Mouse (Mus musculus): ENCODE measurements around the gene Dip2a. TPM values are rescaled to one million over a fixed set of nuclear protein-coding genes. Genes with fewer than 3 reads are reported as not detected.
A peak's percentile ranks its signal among the peaks of the same experiment; 100 is the strongest.

The Dip2a gene
- polyA plus RNA-seq, 1 experiment: 26.0 TPM

- no peak overlapping the region for H3K4me3 ChIP-seq (ENCODE audit: insufficient read depth, poor library complexity, severe bottlenecking)
- TF ChIP-seq MYOD1 (IDR thresholded peaks at IDR 0.05; ENCODE audit: control insufficient read depth, insufficient read length, low read depth) (no peak), CTCF (IDR thresholded peaks at IDR 0.05; ENCODE audit: control insufficient read depth, insufficient read depth, insufficient read length) (no peak), FOSL1 (IDR thresholded peaks at IDR 0.05; ENCODE audit: insufficient read depth, low read length, poor library complexity, severe bottlenecking) (no peak), CEBPB (IDR thresholded peaks at IDR 0.05; ENCODE audit: low read depth) (no peak), MYOG (IDR thresholded peaks at IDR 0.05; ENCODE audit: control insufficient read depth, extremely low read depth, insufficient read length) (no peak), USF1 (IDR thresholded peaks at IDR 0.05; ENCODE audit: low read depth) (no peak), MAX (IDR thresholded peaks at IDR 0.05) (no peak)
- H3ac ChIP-seq (ENCODE audit: control insufficient read depth, insufficient read length, low read depth): no peak overlapping the region
- no peaks in the 10 kb centered on the region for H3K79me3 ChIP-seq (ENCODE audit: low read depth)
- no peaks in the 10 kb centered on the region for H3K27me3 ChIP-seq (ENCODE audit: control insufficient read depth, insufficient read depth, insufficient read length)
- H3K36me3 ChIP-seq (ENCODE audit: control insufficient read depth, insufficient read depth): peaks cover 20% of the 10 kb centered on the region
- no peaks in the 10 kb centered on the region for H3K79me2 ChIP-seq (ENCODE audit: control insufficient read depth, insufficient read depth)
Measured at GRCm38 (mm10) chr10:76260358-76261059, 84.6 kb downstream of the Dip2a start.

- no peaks in the 10 kb centered on the region for H3K79me3 ChIP-seq (ENCODE audit: low read depth)
- H3K4me3 ChIP-seq (ENCODE audit: insufficient read depth, poor library complexity, severe bottlenecking): no peak overlapping the region
- no peak for TF ChIP-seq MAX (IDR thresholded peaks at IDR 0.05)
- no peak for TF ChIP-seq CTCF (IDR thresholded peaks at IDR 0.05; ENCODE audit: control insufficient read depth, insufficient read depth, insufficient read length)
- TF ChIP-seq MYOD1 (IDR thresholded peaks at IDR 0.05; ENCODE audit: control insufficient read depth, insufficient read length, low read depth): no peak
- no peaks in the 10 kb centered on the region for H3K79me2 ChIP-seq (ENCODE audit: control insufficient read depth, insufficient read depth)
- no peaks in the 10 kb centered on the region for H3K27me3 ChIP-seq (ENCODE audit: control insufficient read depth, insufficient read depth, insufficient read length)
- H3ac ChIP-seq (ENCODE audit: control insufficient read depth, insufficient read length, low read depth): no peak overlapping the region
- peaks cover 14% of the 10 kb centered on the region for H3K36me3 ChIP-seq (ENCODE audit: control insufficient read depth, insufficient read depth)
Measured at GRCm38 (mm10) chr10:76259566-76260232, 85.4 kb downstream of the Dip2a start.

GRCm38 (mm10) chr10:76257719-76258390 lies 87.2 kb downstream of the Dip2a start:
- no peaks in the 10 kb centered on the region for H3K79me3 ChIP-seq (ENCODE audit: low read depth)
- TF ChIP-seq CTCF (IDR thresholded peaks at IDR 0.05; ENCODE audit: control insufficient read depth, insufficient read depth, insufficient read length) (no peak), CEBPB (IDR thresholded peaks at IDR 0.05; ENCODE audit: low read depth) (no peak), FOSL1 (IDR thresholded peaks at IDR 0.05; ENCODE audit: insufficient read depth, low read length, poor library complexity, severe bottlenecking) (no peak), MYOG (IDR thresholded peaks at IDR 0.05; ENCODE audit: control insufficient read depth, extremely low read depth, insufficient read length) (no peak), MYOD1 (IDR thresholded peaks at IDR 0.05; ENCODE audit: control insufficient read depth, insufficient read length, low read depth) (no peak), MAX (IDR thresholded peaks at IDR 0.05) (peak; percentile 42), USF1 (IDR thresholded peaks at IDR 0.05; ENCODE audit: low read depth) (peak; percentile 76)
- H3K4me3 ChIP-seq (ENCODE audit: insufficient read depth, poor library complexity, severe bottlenecking): no peak overlapping the region

GRCm38 (mm10) chr10:76257231-76257630 lies 87.9 kb downstream of the Dip2a start:
- Histone ChIP-seq H3K79me2 (ENCODE audit: control insufficient read depth, insufficient read depth) (no peaks in the 10 kb centered on the region), H3K4me3 (ENCODE audit: insufficient read depth, poor library complexity, severe bottlenecking) (no peak overlapping the region), H3ac (ENCODE audit: control insufficient read depth, insufficient read length, low read depth) (no peak overlapping the region), H3K79me3 (ENCODE audit: low read depth) (no peaks in the 10 kb centered on the region), H3K36me3 (ENCODE audit: control insufficient read depth, insufficient read depth) (peaks cover 4% of the 10 kb centered on the region), H3K27me3 (ENCODE audit: control insufficient read depth, insufficient read depth, insufficient read length) (no peaks in the 10 kb centered on the region)
- TF ChIP-seq MYOG (IDR thresholded peaks at IDR 0.05; ENCODE audit: control insufficient read depth, extremely low read depth, insufficient read length): no peak
- TF ChIP-seq FOSL1 (IDR thresholded peaks at IDR 0.05; ENCODE audit: insufficient read depth, low read length, poor library complexity, severe bottlenecking): no peak
- no peak for TF ChIP-seq MAX (IDR thresholded peaks at IDR 0.05)
- no peak for TF ChIP-seq USF1 (IDR thresholded peaks at IDR 0.05; ENCODE audit: low read depth)
- no peak for TF ChIP-seq CEBPB (IDR thresholded peaks at IDR 0.05; ENCODE audit: low read depth)
- no peak for TF ChIP-seq MYOD1 (IDR thresholded peaks at IDR 0.05; ENCODE audit: control insufficient read depth, insufficient read length, low read depth)
- TF ChIP-seq CTCF (IDR thresholded peaks at IDR 0.05; ENCODE audit: control insufficient read depth, insufficient read depth, insufficient read length): no peak

More at GRCm38 (mm10) chr10:76257719-76258390, 87.2 kb downstream of the Dip2a start:
- no peak overlapping the region for H3ac ChIP-seq (ENCODE audit: control insufficient read depth, insufficient read length, low read depth)
- peaks cover 4% of the 10 kb centered on the region for H3K36me3 ChIP-seq (ENCODE audit: control insufficient read depth, insufficient read depth)
- no peaks in the 10 kb centered on the region for H3K27me3 ChIP-seq (ENCODE audit: control insufficient read depth, insufficient read depth, insufficient read length)
- no peaks in the 10 kb centered on the region for H3K79me2 ChIP-seq (ENCODE audit: control insufficient read depth, insufficient read depth)

GRCm38 (mm10) chr10:76255617-76256016 lies 89.5 kb downstream of the Dip2a start:
- Histone ChIP-seq H3K79me2 (ENCODE audit: control insufficient read depth, insufficient read depth) (no peaks in the 10 kb centered on the region), H3K4me3 (ENCODE audit: insufficient read depth, poor library complexity, severe bottlenecking) (no peak overlapping the region), H3K27me3 (ENCODE audit: control insufficient read depth, insufficient read depth, insufficient read length) (no peaks in the 10 kb centered on the region), H3K36me3 (ENCODE audit: control insufficient read depth, insufficient read depth) (peaks cover 4% of the 10 kb centered on the region), H3ac (ENCODE audit: control insufficient read depth, insufficient read length, low read depth) (no peak overlapping the region), H3K79me3 (ENCODE audit: low read depth) (no peaks in the 10 kb centered on the region)
- TF ChIP-seq MYOG (IDR thresholded peaks at IDR 0.05; ENCODE audit: control insufficient read depth, extremely low read depth, insufficient read length) (no peak), USF1 (IDR thresholded peaks at IDR 0.05; ENCODE audit: low read depth) (no peak), FOSL1 (IDR thresholded peaks at IDR 0.05; ENCODE audit: insufficient read depth, low read length, poor library complexity, severe bottlenecking) (no peak), CEBPB (IDR thresholded peaks at IDR 0.05; ENCODE audit: low read depth) (no peak), CTCF (IDR thresholded peaks at IDR 0.05; ENCODE audit: control insufficient read depth, insufficient read depth, insufficient read length) (no peak), MAX (IDR thresholded peaks at IDR 0.05) (no peak), MYOD1 (IDR thresholded peaks at IDR 0.05; ENCODE audit: control insufficient read depth, insufficient read length, low read depth) (no peak)

Measured in C2C12 (cell line).